Mouse (Mus musculus): Measurements from ENCODE around the gene Fbxo47. TPM values are rescaled to one million over a fixed set of nuclear protein-coding genes. Genes with fewer than 3 reads are reported as not detected.

The Fbxo47 gene
- total RNA-seq, 2 experiments from 2014 or later, result 0.85 TPM; not detected in 1

Other genes with a start within 250 kb of the Fbxo47 start
- 1.2 and 1.9 TPM in 2 replicates for gene Mllt6, start 220.7 kb downstream of the Fbxo47 start, total RNA-seq (2015; ENCODE audit: low replicate concordance)
- gene Mllt6, start 220.7 kb downstream of the Fbxo47 start, total RNA-seq (2017; ENCODE audit: low replicate concordance), result 1.5 and 3.9 TPM in 2 replicates
- gene Cisd3, start 198.3 kb downstream of the Fbxo47 start, total RNA-seq (2015; ENCODE audit: low replicate concordance), result 2.3 TPM in 1 of 2 replicates, not detected in the other
- gene Cisd3, start 198.3 kb downstream of the Fbxo47 start, total RNA-seq (2017; ENCODE audit: low replicate concordance), result 1.7 TPM in 1 of 2 replicates, not detected in the other
- 0.77 TPM in 1 of 2 replicates, not detected in the other for gene Pcgf2, start 183.7 kb downstream of the Fbxo47 start, total RNA-seq (2015; ENCODE audit: low replicate concordance)
- gene Pcgf2, start 183.7 kb downstream of the Fbxo47 start, total RNA-seq (2017; ENCODE audit: low replicate concordance), result not detected in 2 replicates
- gene Psmb3, start 180.8 kb downstream of the Fbxo47 start, total RNA-seq (2015; ENCODE audit: low replicate concordance), result 32.4 and 40.3 TPM in 2 replicates
- 37.0 and 48.2 TPM in 2 replicates for gene Psmb3, start 180.8 kb downstream of the Fbxo47 start, total RNA-seq (2017; ENCODE audit: low replicate concordance)
- 3.3 and 4.0 TPM in 2 replicates for gene Pip4k2b, start 139.4 kb downstream of the Fbxo47 start, total RNA-seq (2015; ENCODE audit: low replicate concordance)
- 3.6 and 4.5 TPM in 2 replicates for gene Pip4k2b, start 139.4 kb downstream of the Fbxo47 start, total RNA-seq (2017; ENCODE audit: low replicate concordance)
- 7.1 and 15.4 TPM in 2 replicates for gene Cwc25, start 117.6 kb downstream of the Fbxo47 start, total RNA-seq (2015; ENCODE audit: low replicate concordance)
- 8.9 and 12.3 TPM in 2 replicates for gene Cwc25, start 117.6 kb downstream of the Fbxo47 start, total RNA-seq (2017; ENCODE audit: low replicate concordance)
- gene 1700001P01Rik, start 108.2 kb downstream of the Fbxo47 start, total RNA-seq (2015; ENCODE audit: low replicate concordance), result not detected in 2 replicates
- gene 1700001P01Rik, start 108.2 kb downstream of the Fbxo47 start, total RNA-seq (2017; ENCODE audit: low replicate concordance), result not detected in 2 replicates
- 241 and 306 TPM in 2 replicates for gene Rpl23, start 101.7 kb downstream of the Fbxo47 start, total RNA-seq (2015; ENCODE audit: low replicate concordance)
- 280 and 382 TPM in 2 replicates for gene Rpl23, start 101.7 kb downstream of the Fbxo47 start, total RNA-seq (2017; ENCODE audit: low replicate concordance)
- 31.8 and 54.8 TPM in 2 replicates for gene Lasp1, start 85.2 kb downstream of the Fbxo47 start, total RNA-seq (2015; ENCODE audit: low replicate concordance)
- gene Lasp1, start 85.2 kb downstream of the Fbxo47 start, total RNA-seq (2017; ENCODE audit: low replicate concordance), result 28.4 and 129 TPM in 2 replicates
- gene B230217C12Rik, start 43.4 kb downstream of the Fbxo47 start, total RNA-seq (2015; ENCODE audit: low replicate concordance), result 2.1 TPM in 1 of 2 replicates, not detected in the other
- not detected in 2 replicates for gene B230217C12Rik, start 43.4 kb downstream of the Fbxo47 start, total RNA-seq (2017; ENCODE audit: low replicate concordance)
- 2.1 TPM in 1 of 2 replicates, not detected in the other for gene Plxdc1, start 102.3 kb upstream of the Fbxo47 start, total RNA-seq (2015; ENCODE audit: low replicate concordance)
- 1.0 and 1.8 TPM in 2 replicates for gene Plxdc1, start 102.3 kb upstream of the Fbxo47 start, total RNA-seq (2017; ENCODE audit: low replicate concordance)
- 0.96 and 5.9 TPM in 2 replicates for gene Arl5c, start 112.0 kb upstream of the Fbxo47 start, total RNA-seq (2015; ENCODE audit: low replicate concordance)
- gene Arl5c, start 112.0 kb upstream of the Fbxo47 start, total RNA-seq (2017; ENCODE audit: low replicate concordance), result 1.5 and 2.6 TPM in 2 replicates
- not detected in 2 replicates for gene Cacnb1, start 138.9 kb upstream of the Fbxo47 start, total RNA-seq (2015; ENCODE audit: low replicate concordance)
- 0.34 TPM in 1 of 2 replicates, not detected in the other for gene Cacnb1, start 138.9 kb upstream of the Fbxo47 start, total RNA-seq (2017; ENCODE audit: low replicate concordance)
- gene Rpl19, start 142.6 kb upstream of the Fbxo47 start, total RNA-seq (2015; ENCODE audit: low replicate concordance), result 701 and 899 TPM in 2 replicates
- gene Rpl19, start 142.6 kb upstream of the Fbxo47 start, total RNA-seq (2017; ENCODE audit: low replicate concordance), result 332 and 357 TPM in 2 replicates
- gene Stac2, start 169.3 kb upstream of the Fbxo47 start, total RNA-seq (2015; ENCODE audit: low replicate concordance), result not detected in 2 replicates
- not detected in 2 replicates for gene Stac2, start 169.3 kb upstream of the Fbxo47 start, total RNA-seq (2017; ENCODE audit: low replicate concordance)